ENCODE assay signal across 8 mouse cellular contexts in genomic region chr1:181255891-181256688, GRCm38 (mm10). TPM values are rescaled to one million over a fixed set of nuclear protein-coding genes. Genes with fewer than 3 reads are reported as not detected.
DNase-seq lines count a peak whose midpoint lies in the region; ATAC-seq and TF ChIP-seq lines count a peak whose summit lies in the region.

No protein-coding gene starts in this region.

- H3K9ac ChIP-seq in MEL (ENCODE audit: control insufficient read depth, low read depth, low read length, poor library complexity, severe bottlenecking): peak overlapping the region; percentile 73
- peak overlapping the region; percentile 59 for H3K9ac ChIP-seq in forebrain, embryonic 13.5 days

- peak; percentile 85 for DNase-seq in MEL (ENCODE audit: low read depth, low spot score)
- DNase-seq in heart, postnatal 25 days (ENCODE audit: low spot score): peak; percentile 46
- peak; percentile 28 to 42 for DNase-seq in layer of hippocampus, postnatal 14 days (ENCODE audit: low spot score in 2 of 2)
- DNase-seq in right cerebral cortex, postnatal 14 days: peak; percentile 24
- DNase-seq in T-cell, adult 2 months (ENCODE audit: low spot score): no peak

- intact Hi-C loops in heart, postnatal 25 days (cut with DNase I): no loop called here

- H3K4me3 ChIP-seq in MEL (ENCODE audit: control insufficient read depth in 1 of 2, insufficient read depth in 1 of 2, low read depth in 2 of 2, low read length in 2 of 2): peak overlapping the region; percentile 60 to 72
- peak overlapping the region; percentile 56 for H3K4me3 ChIP-seq in brown adipose tissue, adult 24 weeks (ENCODE audit: insufficient read depth, low read depth, low read length)
- peak overlapping the region; percentile 39 for H3K4me3 ChIP-seq in forebrain, embryonic 13.5 days

- peak in 1 of 2 experiments; percentile 39; a peak in 1 of 4 replicates for TF ChIP-seq POLR2A in MEL (IDR thresholded peaks at IDR 0.05; ENCODE audit: control insufficient read depth in 1 of 2, insufficient read depth in 1 of 2, low read depth in 1 of 2, low read length in 2 of 2, poor library complexity in 1 of 2)

- ATAC-seq in forebrain, embryonic 13.5 days: peak; percentile 76
- ATAC-seq in megakaryocyte, adult 5-6 weeks (ENCODE audit: poor library complexity, severe bottlenecking): peak; percentile 26

- no peaks in the 10 kb centered on the region for H3K27me3 ChIP-seq in MEL (ENCODE audit: control insufficient read depth in 1 of 2, insufficient read depth in 2 of 2, low read length in 2 of 2)
- no peaks in the 10 kb centered on the region for H3K27me3 ChIP-seq in forebrain, embryonic 13.5 days

- H3K4me2 ChIP-seq in forebrain, embryonic 13.5 days: peak overlapping the region; percentile 69

- H3K9me3 ChIP-seq in MEL (replicated peaks; ENCODE audit: insufficient read depth, low read length): no peaks in the 10 kb centered on the region
- H3K9me3 ChIP-seq in forebrain, embryonic 13.5 days (replicated peaks): no peaks in the 10 kb centered on the region

- TF ChIP-seq RAD21 in MEL (IDR thresholded peaks at IDR 0.05; ENCODE audit: low read depth, low read length): peak; percentile 9

- peak in 1 of 2 experiments; percentile 21; a peak in 1 of 4 replicates for TF ChIP-seq EP300 in MEL (IDR thresholded peaks at IDR 0.05; ENCODE audit: low read depth in 1 of 2, low read length in 2 of 2)

- 5% methylated on average over 20 of the region's 20 CpGs for WGBS in forebrain, embryonic 13.5 days

- peak; percentile 20 to 54 (median 39); a peak in 4 of 6 replicates for TF ChIP-seq CTCF in MEL (IDR thresholded peaks at IDR 0.05 in 2 of 3, conservative IDR thresholded peaks at IDR 0.05 in 1 of 3; ENCODE audit: control insufficient read depth in 1 of 3, insufficient read depth in 1 of 3, low read depth in 2 of 3, low read length in 3 of 3, poor library complexity in 1 of 3, severe bottlenecking in 1 of 3)

- H3K27ac ChIP-seq in MEL (ENCODE audit: control insufficient read depth, low read depth, low read length): peak overlapping the region; percentile 91
- H3K27ac ChIP-seq in brown adipose tissue, adult 24 weeks (replicated peaks; ENCODE audit: low read depth, low read length): peak overlapping the region; percentile 39
- peak overlapping the region; percentile 59 for H3K27ac ChIP-seq in forebrain, embryonic 13.5 days

- no peaks in the 10 kb centered on the region; the same call in 1 of the 2 replicates for H3K79me2 ChIP-seq in MEL (ENCODE audit: control insufficient read depth, insufficient read depth, low read length, poor library complexity)

- H3K36me3 ChIP-seq in MEL (ENCODE audit: control insufficient read depth in 1 of 2, insufficient read depth in 2 of 2, low read length in 2 of 2): peaks cover 0 to 21% of the 10 kb centered on the region in 2 experiments; a peak in 2 of 4 replicates
- no peaks in the 10 kb centered on the region for H3K36me3 ChIP-seq in forebrain, embryonic 13.5 days (ENCODE audit: poor library complexity, severe bottlenecking)

- peaks cover 16 to 36% of the 10 kb centered on the region in 2 experiments for H3K4me1 ChIP-seq in MEL (ENCODE audit: control insufficient read depth in 1 of 2, insufficient read depth in 2 of 2, low read length in 2 of 2)
- H3K4me1 ChIP-seq in brown adipose tissue, adult 24 weeks (ENCODE audit: control insufficient read depth, insufficient read depth, insufficient read length, low read length): no peaks in the 10 kb centered on the region
- H3K4me1 ChIP-seq in forebrain, embryonic 13.5 days: peaks cover 33% of the 10 kb centered on the region

TF ChIP-seq in MEL, 35 proteins besides CTCF, POLR2A, EP300 and RAD21:
- no peak for TF ChIP-seq CHD1 (IDR thresholded peaks at IDR 0.05; ENCODE audit: low read depth, low read length)
- TF ChIP-seq ZKSCAN1 (IDR thresholded peaks at IDR 0.05; ENCODE audit: low read depth, low read length): no peak
- TF ChIP-seq CHD2 (IDR thresholded peaks at IDR 0.05; ENCODE audit: low read length): no peak
- TF ChIP-seq MAFK (IDR thresholded peaks at IDR 0.05; ENCODE audit: borderline replicate concordance, low read depth, low read length): no peak
- TF ChIP-seq POLR2AphosphoS5 (IDR thresholded peaks at IDR 0.05; ENCODE audit: borderline replicate concordance, low read depth, low read length): no peak
- no peak; the same call in none of the 2 replicates for TF ChIP-seq ETS1 (IDR thresholded peaks at IDR 0.05; ENCODE audit: low read depth, low read length)
- TF ChIP-seq GATA1 (IDR thresholded peaks at IDR 0.05; ENCODE audit: low read depth, low read length): peak; percentile 51; the same call in 1 of the 2 replicates
- peak; percentile 22; the same call in 1 of the 2 replicates for TF ChIP-seq ELF1 (IDR thresholded peaks at IDR 0.05; ENCODE audit: low read depth, low read length)
- peak; percentile 37 for TF ChIP-seq SIN3A (IDR thresholded peaks at IDR 0.05; ENCODE audit: low read length)
- TF ChIP-seq SMC3 (IDR thresholded peaks at IDR 0.05; ENCODE audit: low read depth, low read length): peak; percentile 16; the same call in 1 of the 2 replicates
- TF ChIP-seq GABPA (IDR thresholded peaks at IDR 0.05; ENCODE audit: low read depth, low read length): no peak
- TF ChIP-seq RCOR1 (IDR thresholded peaks at IDR 0.05; ENCODE audit: low read depth, low read length): peak; percentile 44
- no peak for TF ChIP-seq USF1 (IDR thresholded peaks at IDR 0.05; ENCODE audit: low read depth, low read length)
- no peak for TF ChIP-seq MAZ (IDR thresholded peaks at IDR 0.05; ENCODE audit: low read depth, low read length)
- 0 out of 2 replicates have a peak, but pooled peaks have one; percentile 30 for TF ChIP-seq E2F4 (IDR thresholded peaks at IDR 0.05; ENCODE audit: borderline replicate concordance, low read depth, low read length)
- no peak for TF ChIP-seq MEF2A (IDR thresholded peaks at IDR 0.05; ENCODE audit: extremely low read depth, insufficient replicate concordance, low read depth, low read length, poor library complexity, severe bottlenecking)
- TF ChIP-seq POLR2AphosphoS2 (IDR thresholded peaks at IDR 0.05; ENCODE audit: low read length): peak; percentile 53; the same call in 1 of the 2 replicates
- peak; percentile 78 for TF ChIP-seq MXI1 (IDR thresholded peaks at IDR 0.05; ENCODE audit: low read depth, low read length)
- TF ChIP-seq NELFE (IDR thresholded peaks at IDR 0.05; ENCODE audit: low read depth, low read length): peak; percentile 39
- 0 out of 2 replicates have a peak, but pooled peaks have one; percentile 20 for TF ChIP-seq TBP (IDR thresholded peaks at IDR 0.05; ENCODE audit: low read depth, low read length)
- TF ChIP-seq UBTF (IDR thresholded peaks at IDR 0.05; ENCODE audit: borderline replicate concordance, insufficient read depth, low read depth, low read length): no peak
- no peak for TF ChIP-seq ZC3H11A (IDR thresholded peaks at IDR 0.05; ENCODE audit: low read depth, low read length)
- peak; percentile 47 for TF ChIP-seq MAX (IDR thresholded peaks at IDR 0.05; ENCODE audit: low read length)
- TF ChIP-seq JUND (IDR thresholded peaks at IDR 0.05; ENCODE audit: low read depth, low read length): no peak
- TF ChIP-seq BHLHE40 (IDR thresholded peaks at IDR 0.05; ENCODE audit: borderline replicate concordance, low read depth, low read length): no peak
- no peak for TF ChIP-seq USF2 (IDR thresholded peaks at IDR 0.05; ENCODE audit: borderline replicate concordance in 1 of 2, insufficient read depth in 1 of 2, low read depth in 1 of 2, low read length in 2 of 2)
- TF ChIP-seq NRF1 (IDR thresholded peaks at IDR 0.05; ENCODE audit: insufficient read depth, low read depth, low read length, poor library complexity, severe bottlenecking): 0 out of 2 replicates have a peak, but pooled peaks have one; percentile 25
- peak; percentile 57 for TF ChIP-seq TCF12 (IDR thresholded peaks at IDR 0.05; ENCODE audit: low read depth, low read length)
- TF ChIP-seq ZMIZ1 (IDR thresholded peaks at IDR 0.05; ENCODE audit: low read depth, low read length): 0 out of 2 replicates have a peak, but pooled peaks have one; percentile 39
- no peak for TF ChIP-seq KAT2A (conservative IDR thresholded peaks at IDR 0.05; ENCODE audit: low read depth, low read length)
- TF ChIP-seq TAL1 (IDR thresholded peaks at IDR 0.05; ENCODE audit: low read length): peak; percentile 46
- TF ChIP-seq HCFC1 (IDR thresholded peaks at IDR 0.05; ENCODE audit: low read depth, low read length): peak; percentile 65
- peak; percentile 37; the same call in 1 of the 2 replicates for TF ChIP-seq ZNF384 (IDR thresholded peaks at IDR 0.05; ENCODE audit: low read depth, low read length)
- no peak for TF ChIP-seq MYC (IDR thresholded peaks at IDR 0.05; ENCODE audit: low read depth, low read length)
- no peak for TF ChIP-seq MYB (IDR thresholded peaks at IDR 0.05; ENCODE audit: low read depth, low read length)

RNA-seq across cellular contexts. Expression of gene Wdr26, which starts 44.3 kb away (rescaled TPM):
- 21.6 and 23.5 TPM in 2 replicates for total RNA-seq in MEL (2012; rRNA removed)
- 10 to 100 TPM in 1 of 2 experiments, not detected in 1; 35.1 TPM for polyA plus RNA-seq in MEL (2012; ENCODE audit: insufficient read depth in 1 of 2, insufficient read length in 2 of 2, low read depth in 1 of 2, low replicate concordance in 2 of 2, missing spikeins in 1 of 2)
- polyA plus RNA-seq in brown adipose tissue, adult 24 weeks (2012; ENCODE audit: insufficient read depth, insufficient read length, missing spikeins): 49.7 and 55.5 TPM in 2 replicates
- 44.7 and 45.2 TPM in 2 replicates for polyA plus RNA-seq in forebrain, embryonic 13.5 days (2015; fragmentation: Nextera tagmentation; extraction: Ambion mirVana)
- total RNA-seq in heart, postnatal 25 days (2021): 100 to 1,000 TPM in 1 of 2 experiments, 10 to 100 TPM in 1; 96.0 to 103 TPM
- 100 to 1,000 TPM; 132 to 143 TPM for total RNA-seq in layer of hippocampus, postnatal 14 days (2021)
- 257 and 258 TPM in 2 replicates for total RNA-seq in megakaryocyte, adult 5-6 weeks (2015)
- total RNA-seq in megakaryocyte, adult 5-6 weeks (2017): 235 and 244 TPM in 2 replicates

Comparison
In these comparisons a context has a peak if more than half of its experiments do, and no peak if none do; other contexts are left out.
1. H3K27ac ChIP-seq: peak in every context shown above with its lines; median percentile 91 in MEL; 59 in forebrain, embryonic 13.5 days; 39 in brown adipose tissue, adult 24 weeks.